Mouse (Mus musculus) hindbrain, embryonic 11.5 days (tissue): ENCODE measurements at regions not wholly inside any gene's neighbourhood (a gene's known extent, or its start where the extent isn't known, plus 50 kb on each side); places are given as distances from the start of the nearest gene placed in this dataset.
A peak's percentile ranks its signal among the peaks of the same experiment; 100 is the strongest.
"Not testable (repeated sequence)": the region's sequence is repeated elsewhere in the genome, so short reads cannot be mapped to it uniquely, and the experiment has no call there.

Experiments used
- ATAC-seq: fragments of 200-750 bp; cut with Nextera tagmentation; 2 replicates; pipeline ENCODE4 v1.8.0; 2017; ENCODE audit warnings: mild to moderate bottlenecking, moderate TSS enrichment, moderate library complexity; ENCODE audit not compliant: low FRiP score
- DNase-seq: peaks from one replicate; pipeline ENCODE4 v3.0.0-alpha.2; 2015; ENCODE audit warnings: low spot score
- H3K27ac ChIP-seq: fragments of 300-500 bp; sonication (generic); 2 replicates; pipeline ENCODE4 v1.5.1; 2014; ENCODE audit warnings: mild to moderate bottlenecking, low read depth, low read length
- H3K27me3 ChIP-seq: fragments of 300-500 bp; sonication (generic); 2 replicates; pipeline ENCODE4 v1.6.1; 2014; ENCODE audit warnings: mild to moderate bottlenecking, low read length, moderate library complexity, mixed read lengths; ENCODE audit not compliant: control insufficient read depth, insufficient read depth
- H3K36me3 ChIP-seq: fragments of 300-500 bp; sonication (generic); 2 replicates; pipeline ENCODE4 v1.6.1; 2014; ENCODE audit warnings: mild to moderate bottlenecking, low read length, moderate library complexity, mixed read lengths; ENCODE audit not compliant: control insufficient read depth, insufficient read depth
- H3K4me1 ChIP-seq: fragments of 300-500 bp; sonication (generic); replicated peaks from 2 replicates; pipeline ENCODE4 v1.6.1; 2014; ENCODE audit warnings: low read length, mixed read lengths; ENCODE audit not compliant: control insufficient read depth, insufficient read depth
- H3K4me2 ChIP-seq: fragments of 300-500 bp; sonication (generic); replicated peaks from 2 replicates; pipeline ENCODE4 v1.6.1; 2014; ENCODE audit warnings: mild to moderate bottlenecking, low read depth, low read length
- H3K4me3 ChIP-seq: fragments of 300-500 bp; sonication (generic); 2 replicates; pipeline ENCODE4 v1.5.1; 2014; ENCODE audit warnings: low read depth, low read length
- H3K9ac ChIP-seq: fragments of 300-500 bp; sonication (generic); 2 replicates; pipeline ENCODE4 v1.6.1; 2014; ENCODE audit warnings: low read depth, low read length
- H3K9me3 ChIP-seq: fragments of 300-500 bp; sonication (generic); 2 replicates; pipeline ENCODE4 v1.6.1; 2016; ENCODE audit warnings: low read length; ENCODE audit not compliant: control insufficient read depth
- WGBS: fragments of 180-500 bp; shearing (Covaris S2); extraction: QIAGEN DNeasy Blood & Tissue Kit; methylation state at CpG from one replicate; pipeline ENCODE4 v1.1.7; 2014; 5-methylcytosine and 5-hydroxymethylcytosine counted together

DNA sequence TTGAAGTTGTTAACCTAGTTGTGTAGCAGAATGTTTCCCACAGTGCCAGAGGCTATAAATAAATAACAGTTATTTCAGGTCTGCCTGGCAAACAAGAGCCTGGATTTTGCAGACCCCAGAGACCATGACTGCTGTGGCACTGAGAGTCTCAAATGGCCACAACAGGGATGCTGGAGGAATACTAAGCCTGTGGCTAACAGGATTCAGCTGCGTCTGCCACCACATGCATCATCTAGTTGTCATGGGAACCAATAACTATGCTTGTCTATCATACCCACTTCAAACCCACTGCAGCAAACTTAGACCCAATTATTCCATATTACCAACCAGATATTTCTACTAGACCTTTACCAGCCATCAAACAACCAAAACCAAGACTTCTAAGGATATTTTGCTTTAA, 385.4 kb downstream of the Mat2b start:
- WGBS = 14% methylated on average over 1 of the region's 1 CpGs
- ATAC-seq (peak; percentile 77), DNase-seq (peak; percentile 36)
- Histone ChIP-seq H3K4me3 (no peak overlapping the region), H3K9me3 (no peaks in the 10 kb centered on the region), H3K4me2 (no peak overlapping the region), H3K27ac (no peak overlapping the region), H3K36me3 (no peaks in the 10 kb centered on the region), H3K27me3 (no peaks in the 10 kb centered on the region), H3K9ac (no peak overlapping the region), H3K4me1 (no peaks in the 10 kb centered on the region)

GRCm38 (mm10) chr11:40302568-40302967, 392.4 kb downstream of the Mat2b start:
- Histone ChIP-seq H3K4me3 (no peak overlapping the region), H3K27ac (no peak overlapping the region), H3K4me2 (no peak overlapping the region), H3K9ac (no peak overlapping the region), H3K36me3 (no peaks in the 10 kb centered on the region), H3K27me3 (no peaks in the 10 kb centered on the region), H3K4me1 (no peaks in the 10 kb centered on the region), H3K9me3 (no peaks in the 10 kb centered on the region)
- ATAC-seq (no peak), DNase-seq (no peak)
- WGBS = 91% methylated on average over 2 of the region's 2 CpGs

DNA sequence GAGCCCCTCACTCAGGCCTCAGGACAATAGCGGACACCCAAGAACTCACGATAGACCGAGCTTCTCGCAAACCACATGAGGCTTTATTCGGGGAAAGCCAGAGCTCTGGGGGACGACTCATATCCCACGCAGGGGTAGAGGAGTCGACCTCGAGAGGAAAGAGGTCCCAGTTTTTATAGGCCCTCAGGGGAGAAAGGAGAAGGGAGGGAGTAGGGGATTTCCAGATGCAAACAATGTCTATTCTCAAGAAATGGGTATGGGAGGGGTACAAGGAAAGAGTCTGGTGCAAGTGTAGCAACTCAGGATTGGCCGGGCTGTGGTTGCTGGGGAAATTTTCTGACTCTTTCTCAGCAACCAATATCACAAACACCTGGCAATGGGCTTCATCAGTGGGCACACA, 395.0 kb downstream of the Mat2b start:
- 84% methylated on average over 10 of the region's 10 CpGs for WGBS

GRCm38 (mm10) chr11:40286936-40287335, 408.1 kb downstream of the Mat2b start:
- H3K27ac ChIP-seq = no peak overlapping the region
- ATAC-seq = peak; percentile 72

More for the DNA sequence above, 395.0 kb downstream of the Mat2b start:
- not testable (repeated sequence) for H3K27me3 ChIP-seq, H3K9me3 ChIP-seq, H3K9ac ChIP-seq, H3K4me2 ChIP-seq, ATAC-seq, H3K4me3 ChIP-seq, H3K4me1 ChIP-seq, H3K36me3 ChIP-seq, H3K27ac ChIP-seq, DNase-seq

GRCm38 (mm10) chr11:40286391-40286790, 408.6 kb downstream of the Mat2b start:
- DNase-seq (peak; percentile 25), ATAC-seq (peak; percentile 65)
- H3K27me3 ChIP-seq = no peaks in the 10 kb centered on the region
- H3K4me3 ChIP-seq = no peak overlapping the region
- H3K27ac ChIP-seq = no peak overlapping the region
- no peaks in the 10 kb centered on the region for H3K36me3 ChIP-seq
- no peaks in the 10 kb centered on the region for H3K9me3 ChIP-seq
- H3K9ac ChIP-seq = no peak overlapping the region
- no peak overlapping the region for H3K4me2 ChIP-seq
- no peaks in the 10 kb centered on the region for H3K4me1 ChIP-seq
- 37% methylated on average over 4 of the region's 4 CpGs for WGBS

More at GRCm38 (mm10) chr11:40286936-40287335, 408.1 kb downstream of the Mat2b start:
- H3K9ac ChIP-seq = no peak overlapping the region
- no peaks in the 10 kb centered on the region for H3K36me3 ChIP-seq
- no peak overlapping the region for H3K4me3 ChIP-seq
- no peak overlapping the region for H3K4me2 ChIP-seq
- no peaks in the 10 kb centered on the region for H3K9me3 ChIP-seq
- DNase-seq = peak; percentile 48
- no peaks in the 10 kb centered on the region for H3K4me1 ChIP-seq
- WGBS = 29% methylated on average over 1 of the region's 1 CpGs
- H3K27me3 ChIP-seq = no peaks in the 10 kb centered on the region

DNA sequence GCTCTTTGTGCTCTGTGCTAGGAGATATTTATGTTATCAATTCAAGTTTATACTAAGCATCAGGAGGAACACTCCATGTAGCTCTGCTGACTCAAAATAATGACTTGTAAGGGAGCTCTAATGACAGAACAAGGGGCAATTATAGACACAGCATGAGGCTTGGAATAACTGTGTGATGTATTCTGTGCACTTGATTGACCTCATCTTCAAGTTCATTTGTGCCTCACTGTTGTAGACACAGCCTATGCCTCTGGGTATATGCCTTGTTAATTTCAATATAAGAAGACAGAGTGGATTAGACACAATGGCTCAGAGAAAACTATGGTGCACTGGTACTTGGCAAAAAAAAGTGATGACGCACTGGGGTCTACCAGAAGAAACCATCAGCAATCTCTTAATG, 418.3 kb downstream of the Mat2b start:
- ATAC-seq = peak; percentile 57; the same call in 1 of the 2 replicates
- WGBS = 84% methylated on average over 1 of the region's 1 CpGs
- Histone ChIP-seq H3K27me3 (no peaks in the 10 kb centered on the region), H3K9me3 (no peaks in the 10 kb centered on the region), H3K4me1 (no peaks in the 10 kb centered on the region), H3K4me3 (no peak overlapping the region), H3K4me2 (no peak overlapping the region), H3K27ac (no peak overlapping the region), H3K9ac (no peak overlapping the region), H3K36me3 (no peaks in the 10 kb centered on the region)
- DNase-seq = no peak

GRCm38 (mm10) chr11:40253123-40253522, 441.9 kb downstream of the Mat2b start:
- H3K4me1 ChIP-seq = no peaks in the 10 kb centered on the region
- H3K27me3 ChIP-seq = no peaks in the 10 kb centered on the region
- no peaks in the 10 kb centered on the region for H3K36me3 ChIP-seq
- no peak overlapping the region for H3K4me2 ChIP-seq
- H3K9me3 ChIP-seq = no peaks in the 10 kb centered on the region
- no peak for DNase-seq
- H3K27ac ChIP-seq = no peak overlapping the region
- no peak overlapping the region for H3K9ac ChIP-seq
- 88% methylated on average over 12 of the region's 12 CpGs for WGBS
- no peak overlapping the region for H3K4me3 ChIP-seq
- no peak for ATAC-seq

- ATAC-seq = no peak
- no peaks in the 10 kb centered on the region for H3K27me3 ChIP-seq
- 92% methylated on average over 3 of the region's 3 CpGs for WGBS
Measured at GRCm38 (mm10) chr11:40252399-40252798, 442.6 kb downstream of the Mat2b start.

GRCm38 (mm10) chr11:40251131-40251530, 443.9 kb downstream of the Mat2b start:
- Histone ChIP-seq H3K4me2 (no peak overlapping the region), H3K4me1 (no peaks in the 10 kb centered on the region), H3K36me3 (no peaks in the 10 kb centered on the region), H3K9ac (no peak overlapping the region), H3K9me3 (no peaks in the 10 kb centered on the region), H3K4me3 (no peak overlapping the region), H3K27ac (no peak overlapping the region), H3K27me3 (no peaks in the 10 kb centered on the region)
- 84% methylated on average over 2 of the region's 2 CpGs for WGBS
- no peak for ATAC-seq
- no peak for DNase-seq

More at GRCm38 (mm10) chr11:40252399-40252798, 442.6 kb downstream of the Mat2b start:
- H3K9ac ChIP-seq = no peak overlapping the region
- no peaks in the 10 kb centered on the region for H3K4me1 ChIP-seq
- no peak for DNase-seq
- H3K4me3 ChIP-seq = no peak overlapping the region
- H3K9me3 ChIP-seq = no peaks in the 10 kb centered on the region
- no peak overlapping the region for H3K27ac ChIP-seq
- H3K4me2 ChIP-seq = no peak overlapping the region
- no peaks in the 10 kb centered on the region for H3K36me3 ChIP-seq
